In the genomic region with DNA sequence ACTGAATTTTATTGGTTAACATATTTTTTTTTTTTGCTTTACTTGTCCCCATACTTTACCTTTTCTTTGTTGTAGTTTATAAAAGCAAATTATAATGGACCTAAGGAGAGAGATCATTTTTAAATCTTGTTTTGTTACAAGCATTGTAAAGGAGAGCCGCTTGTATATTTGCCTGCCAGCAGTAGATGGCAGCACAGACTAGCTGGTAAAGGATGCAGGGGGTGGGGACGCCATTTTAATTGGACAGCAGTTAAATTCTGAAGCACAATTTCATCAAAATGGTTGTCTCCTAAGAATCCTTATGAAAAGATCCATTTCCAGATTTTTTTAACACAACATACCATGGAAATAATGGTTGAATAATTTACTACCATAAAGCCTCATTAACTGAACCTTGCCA, we compare ENCODE assay signal across 8 mouse cellular contexts.
A peak's percentile ranks its signal among the peaks of the same experiment; 100 is the strongest.
DNase-seq lines count a peak whose midpoint lies in the region.

No protein-coding gene starts in this region.

- DNase-seq in heart, adult 18-20 months = peak; percentile 0 to 18
- no peak for DNase-seq in heart, adult 11 months
- DNase-seq in ovary, postnatal 36 days (ENCODE audit: low spot score) = peak; percentile 4
- DNase-seq in ovary, postnatal 10 days (ENCODE audit: low spot score) = no peak
- peak; percentile 17 to 18 for DNase-seq in cerebellum, postnatal 4 days (ENCODE audit: low spot score in 2 of 2)
- peak; percentile 22 to 52 for DNase-seq in kidney, postnatal 36 days
- DNase-seq in right cerebral cortex, postnatal 14 days = peak; percentile 9
- DNase-seq in thymus, postnatal 36 days = no peak

Comparison
In these comparisons a context has a peak if more than half of its experiments do, and no peak if none do; other contexts are left out.
1. DNase-seq: peak in heart, adult 18-20 months (2 of 2), ovary, postnatal 36 days (single experiment), cerebellum, postnatal 4 days (2 of 2), kidney, postnatal 36 days (2 of 2) and right cerebral cortex, postnatal 14 days (single experiment); none in heart, adult 11 months (single experiment), ovary, postnatal 10 days (single experiment) and thymus, postnatal 36 days (0 of 2).